Mouse (Mus musculus) E14TG2a.4 (cell line): ENCODE data around the gene Nf2.

ENCODE experiments used
- CTCF ChIP-seq: conservative IDR thresholded peaks from 2 replicates; pipeline ENCODE4 v1.5.1; 2014; ENCODE audit warnings: low read length
- NANOG ChIP-seq: IDR thresholded peaks from 2 replicates; pipeline ENCODE4 v1.6.1; 2014; ENCODE audit warnings: borderline replicate concordance, low read length, mixed read lengths

- no peak for TF ChIP-seq CTCF
- no peak for TF ChIP-seq NANOG
Measured at GRCm38 (mm10) chr11:4894848-4895816, 45.8 kb upstream of the Nf2 start, which contains the start of gene Thoc5.
